Mouse (Mus musculus) kidney, postnatal 14 days (tissue): ENCODE results near the gene Smg6.

ENCODE experiments used
- DNase-seq: peaks from one replicate; pipeline ENCODE4 v3.0.0; 2022; ENCODE audit warnings: mixed read lengths

Gene Smg6

DNA sequence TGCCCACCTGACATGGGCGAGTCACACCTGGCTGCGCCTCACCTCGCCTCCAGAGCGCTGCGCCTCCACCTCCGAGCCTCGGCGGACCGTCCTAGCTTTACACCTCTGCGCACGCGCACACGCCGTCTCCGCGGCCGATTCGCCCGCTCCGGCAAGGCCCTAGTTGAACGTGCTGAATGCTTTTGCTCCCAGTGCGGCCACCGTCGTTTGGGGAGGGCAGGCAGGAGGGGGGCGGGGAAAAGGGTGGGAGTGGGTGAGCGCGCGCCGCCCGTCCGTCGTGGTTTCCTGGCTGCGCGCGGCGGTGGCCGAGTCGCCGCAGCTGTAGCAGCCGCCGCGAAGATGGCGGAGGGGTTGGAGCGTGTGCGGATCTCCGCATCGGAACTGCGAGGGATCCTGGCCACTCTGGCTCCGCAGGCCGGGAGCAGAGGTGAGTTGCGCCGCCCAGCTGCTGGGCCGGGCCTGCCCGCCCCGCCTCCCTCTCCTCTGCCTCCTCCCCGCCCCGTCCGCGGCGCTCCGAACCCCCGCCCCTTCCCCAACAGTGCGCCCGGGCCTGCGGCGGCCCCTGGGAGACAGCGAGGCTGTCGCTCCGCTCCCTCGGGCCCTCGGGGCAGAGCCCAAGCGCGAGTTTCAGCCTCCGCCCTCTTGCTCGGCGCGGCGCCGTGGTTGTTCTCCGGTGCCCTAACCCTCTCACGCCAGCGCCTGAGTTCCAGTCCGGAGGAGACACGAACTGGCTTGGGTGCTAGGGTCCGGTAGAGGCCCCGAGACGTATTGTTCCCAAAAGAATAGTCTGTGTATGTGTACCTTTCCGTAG, at the start of gene Smg6, which contains the start of gene Srr:
Gene Smg6, plus strand, starts transcription at position 247 of the 811 bp plus-strand sequence.
Gene Srr, minus strand, starts transcription at position 372 of the 811 bp plus-strand sequence.
- DNase-seq, result peak; percentile 96

DNA sequence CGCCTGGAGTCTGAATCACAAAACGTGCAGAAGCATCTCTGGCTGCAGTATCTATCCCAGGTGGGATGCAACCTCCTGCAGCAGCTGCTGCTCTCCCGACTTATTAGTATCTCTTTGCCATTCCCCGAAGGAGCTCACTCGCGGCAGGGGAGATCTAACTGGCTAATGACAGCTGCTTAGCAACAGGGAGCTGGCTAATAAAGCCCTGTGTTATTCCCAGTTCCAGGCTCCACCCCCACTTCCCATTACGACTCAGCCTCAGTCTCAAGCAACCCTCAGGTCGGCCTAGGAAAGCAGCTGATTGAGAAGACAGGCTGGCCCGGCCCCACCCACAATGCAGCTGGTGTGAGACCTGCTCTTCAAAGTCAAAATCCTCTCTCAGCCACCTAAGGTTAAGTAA, 48.8 kb upstream of the Smg6 start:
- peak; percentile 63 for DNase-seq

DNA sequence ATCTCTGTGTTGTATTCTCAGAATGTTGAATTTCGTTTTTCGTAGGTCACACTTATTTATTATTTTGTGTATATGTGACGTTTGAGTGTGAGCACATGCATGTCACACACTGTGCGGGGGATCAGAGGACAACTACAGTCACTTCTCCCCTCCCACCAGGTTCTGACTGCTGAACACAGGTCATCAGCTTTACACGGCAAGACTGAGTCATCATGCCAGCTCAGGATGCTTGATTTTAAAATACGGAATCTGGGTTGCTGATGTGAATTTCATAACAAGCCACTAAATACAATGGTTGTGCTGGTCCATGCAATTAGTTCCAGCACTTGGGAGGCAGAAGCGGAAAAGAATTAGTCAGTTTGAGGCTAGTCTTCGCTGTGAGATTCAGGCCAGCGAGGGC, 44.6 kb upstream of the Smg6 start:
- no peak for DNase-seq

DNA sequence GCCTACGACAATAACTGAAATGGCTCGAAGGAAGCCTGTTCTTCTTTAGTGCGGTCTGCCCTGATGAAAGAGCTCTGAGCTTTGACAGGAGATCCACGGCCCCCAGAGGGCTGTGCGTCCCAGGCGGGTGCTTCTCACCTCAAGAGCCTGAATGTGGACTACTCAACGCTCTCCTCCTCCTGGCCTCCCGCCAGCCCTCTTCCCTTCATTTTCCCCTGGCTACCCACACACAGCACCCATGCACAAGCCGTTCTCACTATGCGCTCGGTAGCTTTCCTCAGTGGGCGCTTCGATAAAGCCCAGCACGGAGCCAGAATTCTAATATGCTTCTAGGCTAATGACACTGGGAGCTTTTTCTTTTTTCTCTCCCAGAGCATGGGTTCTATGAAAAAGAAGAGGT, 43.6 kb upstream of the Smg6 start:
- no peak for DNase-seq

DNA sequence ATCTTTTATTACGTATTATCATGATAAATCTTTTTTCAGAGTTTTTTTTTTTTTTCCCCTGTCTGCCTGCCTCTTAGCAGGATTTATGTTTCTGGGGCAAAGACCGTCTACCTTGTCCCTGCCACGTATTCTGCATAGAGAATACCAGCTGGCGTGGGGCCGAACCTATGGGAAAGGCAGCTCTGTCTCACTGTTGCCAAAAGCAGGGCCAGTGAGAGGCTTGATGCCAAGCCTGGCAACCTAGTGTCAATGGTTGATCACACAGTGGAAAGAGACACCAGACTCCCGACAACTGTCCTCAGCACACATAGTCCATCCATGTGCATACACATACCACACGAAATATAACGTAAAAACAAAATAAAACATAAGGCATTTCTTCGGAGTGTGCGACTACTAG, 42.5 kb upstream of the Smg6 start:
- DNase-seq, result no peak

DNA sequence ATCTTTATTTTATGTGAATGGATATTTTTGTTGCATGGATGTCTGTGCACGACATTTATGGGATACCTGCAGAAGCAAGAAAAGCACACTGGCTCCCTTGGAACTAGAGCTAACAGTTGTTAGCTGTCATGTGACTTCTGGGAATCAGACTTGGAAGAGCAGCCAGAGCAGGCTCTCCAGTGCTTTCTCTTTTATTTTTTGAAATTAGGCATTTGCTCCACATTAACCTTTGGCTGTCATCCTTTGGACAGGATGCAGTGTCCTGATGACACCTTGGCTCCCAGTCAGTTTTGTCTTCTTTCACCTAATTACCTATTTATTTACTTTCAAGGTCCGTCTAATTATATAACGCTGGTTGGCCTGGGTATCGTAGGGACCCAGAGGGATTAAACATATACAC, 31.0 kb upstream of the Smg6 start:
- no peak for DNase-seq

DNA sequence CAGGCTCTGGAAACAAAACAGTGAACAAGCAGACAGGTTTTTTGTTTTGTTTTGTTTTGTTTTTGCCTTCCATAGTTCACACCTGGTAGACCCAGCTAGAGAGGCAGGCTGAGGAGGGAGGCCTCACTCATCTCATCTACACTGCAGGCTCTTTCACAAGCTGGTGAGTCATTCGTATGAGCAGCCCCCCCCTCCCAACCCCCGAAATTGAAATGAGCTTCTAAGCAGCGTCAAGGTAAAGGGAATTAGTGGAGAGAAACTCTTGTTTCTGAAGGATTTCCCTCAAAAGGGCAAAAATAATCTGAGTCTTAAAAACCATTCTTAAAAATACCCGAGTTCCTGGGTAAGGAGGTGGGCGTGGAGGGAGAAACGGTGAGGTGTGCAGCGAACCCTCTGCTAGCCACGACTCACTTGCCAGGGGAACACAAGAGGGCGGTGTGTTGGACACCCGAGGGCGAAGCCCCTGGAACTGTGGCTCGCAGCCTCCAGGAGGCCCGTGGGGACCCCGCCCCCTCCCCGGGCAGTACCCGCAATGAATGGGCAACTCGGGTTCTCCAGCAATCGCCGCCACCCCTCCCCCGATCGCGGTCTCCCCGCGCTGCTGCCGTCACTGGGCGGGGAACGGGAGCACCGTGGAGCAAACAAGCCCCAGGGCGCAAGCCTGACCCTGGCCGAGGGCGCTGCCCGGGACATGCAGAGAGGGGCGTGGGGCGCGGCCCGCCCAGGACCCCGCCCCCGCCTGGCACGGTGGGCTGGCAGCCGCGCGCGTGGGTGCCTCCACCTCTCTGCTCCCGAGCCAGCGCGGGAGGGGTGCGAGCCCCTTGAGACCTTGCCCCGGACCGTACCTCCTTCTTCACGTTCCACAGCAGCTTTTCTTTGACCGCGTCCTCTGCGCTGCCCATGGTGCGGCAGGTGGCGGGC, 29.4 kb upstream of the Smg6 start:
- peak; percentile 80 for DNase-seq

DNA sequence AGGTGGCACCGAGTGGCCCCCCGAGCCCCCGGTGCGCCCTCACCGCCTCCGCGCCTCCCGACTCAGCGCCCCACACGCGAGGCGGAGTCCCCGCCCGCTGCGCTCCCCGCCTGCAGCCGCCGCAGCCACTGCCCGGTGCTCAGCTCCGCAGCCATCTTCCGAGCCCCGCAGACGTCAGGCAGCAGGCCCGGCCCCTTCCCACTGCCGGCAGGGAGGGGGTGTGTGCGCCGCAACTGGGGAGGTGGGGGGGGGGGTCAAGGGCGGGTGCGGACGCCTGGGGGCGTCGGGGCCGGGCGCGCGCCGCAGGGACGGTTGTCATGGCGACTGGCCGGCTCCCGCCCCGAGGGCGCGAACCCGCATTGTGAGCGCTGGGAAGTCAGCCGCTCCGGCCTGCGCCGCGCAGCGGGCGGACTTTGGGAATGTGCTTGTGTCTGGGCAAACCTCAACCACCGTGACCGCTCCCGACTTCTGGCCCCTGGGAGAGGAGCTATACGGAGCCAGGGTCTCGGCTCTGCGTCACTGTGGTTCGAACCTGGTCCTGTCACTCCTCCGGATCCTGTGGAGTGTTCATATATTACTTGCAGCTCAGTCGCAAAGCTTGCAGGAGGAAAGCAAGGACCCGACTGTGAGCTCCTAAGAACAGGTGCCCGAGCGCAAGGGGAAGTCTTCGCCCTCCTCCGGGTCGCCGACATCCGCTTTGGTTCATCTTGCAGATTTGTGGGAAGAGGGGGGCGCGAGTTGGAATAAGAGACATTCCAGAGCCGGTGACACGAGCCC, 28.5 kb upstream of the Smg6 start, which contains the start of gene Sgsm2:
Gene Sgsm2, minus strand, starts transcription at position 160 of the 777 bp plus-strand sequence.
- DNase-seq, result peak; percentile 87

DNA sequence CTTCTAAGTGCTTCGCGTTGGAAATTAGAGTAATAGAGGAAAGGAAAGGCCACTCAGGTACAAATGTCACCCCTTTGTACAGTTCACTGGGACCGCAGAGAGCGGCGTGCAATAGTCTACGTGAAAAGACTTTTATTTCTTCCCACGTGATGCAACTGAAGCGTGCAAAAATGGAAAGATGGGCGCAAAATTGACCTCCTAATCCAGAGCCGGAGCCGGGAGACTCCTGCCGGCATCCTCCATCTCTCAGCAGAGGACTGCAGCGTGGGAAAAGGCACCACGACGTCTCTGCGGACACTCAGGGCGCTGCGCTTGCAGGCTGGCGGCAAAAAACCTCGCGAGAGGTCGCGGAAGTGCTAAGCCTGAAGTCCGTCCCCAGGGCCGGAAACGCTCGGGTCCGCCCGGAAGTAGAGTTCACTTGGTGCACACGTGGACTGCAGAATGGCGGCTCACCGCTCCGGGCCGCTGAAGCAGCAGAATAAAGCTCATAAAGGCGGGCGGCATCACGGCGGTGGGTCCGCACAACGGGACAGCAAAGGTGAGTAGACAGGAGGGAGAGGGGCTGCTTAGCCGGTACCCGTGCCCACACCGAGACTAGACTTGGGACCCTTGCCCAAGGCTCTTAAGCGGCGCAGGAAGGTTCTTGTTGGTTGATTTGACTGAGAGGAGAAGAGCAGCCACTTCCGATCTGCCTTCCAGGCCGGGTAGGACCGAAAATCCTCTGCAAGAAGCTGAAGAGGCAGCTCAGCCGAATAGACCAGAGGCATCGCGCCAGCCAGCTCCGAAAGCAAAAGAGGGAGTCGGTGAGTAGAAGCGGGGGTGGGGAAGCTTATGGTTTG, 27.7 kb upstream of the Smg6 start, which contains the start of gene Tsr1:
Gene Tsr1, plus strand, starts transcription at position 394 of the 839 bp plus-strand sequence.
- peak; percentile 95 for DNase-seq

DNA sequence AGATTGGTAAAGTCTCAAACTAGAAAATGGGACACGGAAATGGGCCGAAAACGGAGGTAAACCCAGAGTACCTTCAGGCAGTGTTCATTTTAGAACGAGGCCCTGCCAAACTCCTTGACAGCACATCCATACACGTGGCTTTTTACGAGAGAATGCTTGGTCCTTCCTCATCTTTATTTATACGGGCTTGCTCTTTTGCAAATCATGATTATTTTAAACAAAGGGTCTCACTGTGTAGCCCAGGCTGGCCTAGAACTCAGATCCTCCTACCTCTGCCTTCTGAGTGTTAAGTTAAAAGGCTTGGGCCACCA, 27.2 kb upstream of the Smg6 start:
- DNase-seq, result no peak

DNA sequence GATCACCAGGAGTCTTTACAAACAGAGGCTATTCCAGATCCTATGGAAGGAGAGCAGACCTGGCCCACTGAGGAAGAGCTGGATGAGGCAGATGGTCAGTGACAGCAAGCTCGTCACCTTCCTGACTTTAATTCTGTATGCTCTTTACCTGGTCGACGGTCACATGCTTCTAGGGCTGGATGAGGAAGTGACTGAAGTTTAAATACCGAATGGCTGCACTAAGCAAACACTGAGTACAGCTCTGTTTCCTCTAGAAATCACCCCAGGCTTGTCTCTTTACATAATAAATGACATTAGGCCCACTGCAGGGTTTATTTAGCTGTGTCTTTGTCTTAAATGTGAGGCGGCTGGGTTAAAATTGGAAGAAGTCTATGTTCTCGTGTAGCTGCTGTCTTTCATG, 24.1 kb upstream of the Smg6 start:
- DNase-seq, result no peak

DNA sequence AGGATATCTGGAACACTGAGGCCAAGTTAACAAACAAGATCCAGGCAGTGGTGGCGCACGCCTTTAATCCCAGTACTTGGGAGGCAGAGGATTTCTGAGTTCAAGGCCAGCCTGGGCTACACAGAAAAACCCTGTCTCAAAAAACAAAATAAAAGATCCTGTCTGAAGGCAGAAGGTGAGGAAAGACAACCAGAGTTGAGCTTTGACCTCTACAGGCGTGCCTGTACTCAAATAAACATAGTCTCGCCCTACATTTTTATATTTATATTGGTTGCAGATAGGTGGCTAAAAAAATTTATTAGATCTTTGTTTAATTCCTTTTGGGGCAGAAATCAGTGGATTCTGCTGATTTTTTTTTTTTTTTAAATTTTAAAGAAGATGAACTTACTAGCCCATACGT, 23.2 kb upstream of the Smg6 start:
- no peak for DNase-seq

DNA sequence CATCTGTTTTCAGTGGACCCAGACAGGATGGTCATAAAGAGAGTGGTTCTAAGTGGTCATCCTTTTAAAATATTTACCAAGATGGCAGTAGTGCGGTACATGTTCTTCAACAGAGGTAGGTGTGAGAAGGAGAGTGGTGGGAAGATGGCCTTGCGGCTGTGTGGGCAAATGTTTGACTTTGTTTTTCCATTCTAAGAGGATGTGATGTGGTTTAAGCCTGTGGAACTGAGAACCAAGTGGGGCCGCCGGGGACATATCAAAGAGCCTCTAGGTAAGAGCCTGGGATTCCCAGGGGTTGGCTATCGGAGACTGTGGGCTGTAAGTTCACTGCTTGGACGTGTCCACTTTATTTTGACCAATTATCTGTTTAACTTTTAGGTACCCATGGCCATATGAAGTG, 17.8 kb upstream of the Smg6 start:
- DNase-seq, result no peak

DNA sequence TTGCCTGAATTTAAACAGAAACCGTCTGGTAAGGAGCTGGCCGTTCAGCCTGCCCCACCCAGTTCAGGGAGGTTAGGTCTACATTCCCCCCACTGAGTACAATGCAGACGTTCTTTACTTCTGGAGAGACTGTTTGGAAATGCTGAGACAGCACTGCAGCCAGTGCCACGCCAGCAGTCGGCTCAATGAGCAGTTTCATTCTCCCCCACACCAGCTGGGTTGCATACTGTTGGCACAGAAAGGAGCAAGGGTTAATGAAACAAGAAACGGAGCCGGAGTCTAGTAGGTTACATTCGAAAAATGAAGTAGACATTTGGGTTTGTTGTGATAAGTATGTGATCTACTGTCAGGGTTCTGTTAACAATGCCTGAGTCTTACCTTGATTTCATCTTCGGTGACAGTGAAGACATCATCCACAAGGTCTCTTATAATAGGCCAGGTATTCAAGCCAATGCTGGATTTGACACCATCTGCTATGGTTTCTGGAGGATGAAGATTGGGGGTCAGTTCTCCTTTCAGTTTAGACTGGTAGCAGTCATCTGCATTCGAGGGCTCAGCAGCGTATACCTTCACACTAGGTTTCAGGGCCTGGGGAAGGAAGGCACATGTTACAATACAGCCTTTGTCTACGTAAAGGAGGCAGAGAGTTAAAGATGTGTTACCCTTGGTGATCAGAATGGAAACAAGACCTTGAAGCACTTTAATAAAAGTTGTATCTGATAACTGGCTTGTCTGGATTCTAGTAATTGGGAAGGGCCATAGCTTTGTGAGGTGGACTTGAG, 16.8 kb upstream of the Smg6 start:
- peak; percentile 38 for DNase-seq

DNA sequence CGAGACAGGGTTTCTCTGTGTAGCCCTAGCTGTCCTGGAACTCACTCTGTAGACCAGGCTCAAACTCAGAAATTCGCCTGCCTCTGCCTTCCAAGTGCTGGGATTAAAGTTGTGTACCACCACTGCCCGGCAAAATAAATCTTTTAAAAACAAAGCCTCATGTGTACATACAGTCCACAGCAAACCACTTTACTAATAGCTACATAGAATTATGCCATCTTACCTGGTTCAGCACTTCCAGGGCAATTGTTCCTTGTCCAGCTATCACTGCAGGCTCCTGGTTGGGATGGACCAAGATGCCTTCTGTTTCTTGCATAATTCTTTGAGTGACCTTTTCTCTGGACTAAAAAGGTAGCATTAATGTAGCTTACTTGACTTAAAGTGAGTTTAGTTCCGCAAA, 15.6 kb upstream of the Smg6 start:
- no peak for DNase-seq

DNA sequence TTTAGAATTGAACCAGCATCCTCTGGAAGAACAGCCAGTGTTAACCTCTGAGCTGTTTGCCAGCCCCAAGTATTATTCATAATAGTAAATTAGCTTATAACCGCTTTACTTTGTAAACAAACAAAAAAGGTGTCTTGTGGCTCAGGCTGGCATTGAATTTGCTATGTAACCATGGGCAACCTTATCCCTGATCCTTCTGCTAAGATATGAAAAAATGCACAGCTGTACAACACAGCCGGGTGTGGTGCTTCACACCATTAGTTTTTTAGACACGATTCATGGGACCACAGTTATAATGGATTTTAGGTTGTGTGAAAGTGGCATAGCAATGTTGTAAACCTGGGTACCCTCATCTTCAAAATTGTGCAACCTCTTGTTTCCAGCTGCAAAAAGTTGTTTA, 13.1 kb upstream of the Smg6 start:
- no peak for DNase-seq

DNA sequence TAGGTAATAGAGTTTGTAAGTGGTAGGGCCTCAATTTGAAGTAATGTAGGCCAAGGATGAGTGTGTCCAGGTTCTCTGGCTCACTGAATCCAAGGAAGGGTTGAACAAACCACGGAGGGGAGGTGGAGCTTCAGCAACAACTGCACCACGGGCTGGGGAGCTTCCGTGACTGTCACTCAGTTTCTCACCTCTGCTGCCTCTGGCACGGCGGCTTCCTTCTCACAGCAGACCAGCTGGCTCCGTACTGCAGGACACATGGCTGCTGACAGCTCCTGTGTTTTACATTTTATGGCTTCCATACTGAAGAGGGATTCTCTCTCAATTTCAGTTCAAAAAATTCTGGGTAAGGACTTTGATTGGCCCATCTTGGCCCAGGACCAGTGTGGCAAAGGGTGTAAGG, 6.4 kb upstream of the Smg6 start:
- DNase-seq, result no peak

DNA sequence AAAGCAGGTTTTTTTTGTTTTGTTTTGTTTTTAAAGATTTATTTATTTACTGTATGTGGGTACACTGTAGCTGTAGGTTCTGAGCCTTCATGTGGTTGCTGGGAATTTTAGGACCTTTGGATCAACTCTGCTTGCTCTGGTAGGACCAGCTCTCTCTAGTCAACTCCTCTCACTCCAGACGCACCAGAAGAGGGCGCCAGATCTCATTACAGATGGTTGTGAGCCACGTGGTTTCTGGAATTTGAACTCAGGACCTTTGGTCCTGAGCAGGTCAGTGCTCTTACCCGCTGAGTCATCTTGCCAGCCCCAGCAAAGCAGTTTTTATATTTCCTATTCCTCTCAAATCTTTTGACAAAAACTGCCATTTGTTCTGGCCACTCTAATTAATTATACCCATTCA, 1.5 kb upstream of the Smg6 start:
- DNase-seq, result peak; percentile 71

DNA sequence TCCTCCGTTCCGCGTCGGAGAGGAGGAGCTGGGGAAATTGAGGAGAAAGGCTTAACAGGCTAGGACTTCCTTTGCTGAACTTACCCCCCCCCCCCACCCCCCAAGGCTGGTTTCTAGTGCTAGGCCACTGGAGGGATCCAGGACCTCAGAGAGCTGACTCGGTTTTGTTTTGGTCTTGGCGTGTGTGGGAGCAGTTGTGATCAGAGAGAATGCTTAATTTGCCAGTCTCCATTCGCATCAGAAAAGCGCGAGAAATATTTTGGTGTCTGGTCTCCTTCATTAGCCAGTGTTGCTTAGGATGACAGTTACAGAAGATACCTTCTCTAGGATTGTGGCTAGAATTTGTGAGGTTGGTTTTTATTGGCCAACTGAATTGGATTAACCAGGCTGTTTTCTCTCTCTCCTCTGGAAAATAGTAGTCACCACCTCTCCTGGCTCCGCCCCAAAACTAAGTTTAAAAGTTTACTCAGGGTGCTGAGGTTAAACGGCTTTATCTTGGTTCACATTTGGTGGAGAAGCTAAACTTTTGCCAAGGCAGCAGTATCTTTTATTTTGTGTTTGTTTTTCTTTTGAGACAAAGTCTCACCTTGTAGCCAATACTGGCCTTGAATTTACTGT, 874 bp downstream of the Smg6 start:
- peak; percentile 79 for DNase-seq

DNA sequence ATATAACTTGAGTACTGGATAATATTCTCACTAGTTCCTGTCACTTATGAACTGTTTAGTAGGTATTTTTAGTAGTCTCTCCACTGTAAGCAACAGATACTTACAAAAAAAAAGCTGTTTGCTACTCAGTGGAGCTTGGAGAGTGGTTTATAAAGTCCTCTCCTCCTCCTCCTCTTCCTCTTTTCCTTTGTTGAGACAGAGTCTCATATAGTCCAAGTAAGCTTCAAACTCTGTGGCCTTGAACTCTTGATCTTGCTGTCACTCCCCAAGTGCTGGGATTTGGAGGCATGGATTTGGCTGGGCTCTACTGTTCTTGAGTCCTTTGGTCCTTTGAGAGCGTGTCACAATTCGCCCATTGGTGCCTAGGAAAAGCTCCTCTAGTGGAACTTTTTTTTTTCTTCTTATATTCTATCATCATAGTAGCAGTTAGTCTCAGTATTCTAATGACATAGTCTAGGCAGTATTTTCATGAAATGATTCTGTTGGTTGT, 1.7 kb downstream of the Smg6 start:
- no peak for DNase-seq

DNA sequence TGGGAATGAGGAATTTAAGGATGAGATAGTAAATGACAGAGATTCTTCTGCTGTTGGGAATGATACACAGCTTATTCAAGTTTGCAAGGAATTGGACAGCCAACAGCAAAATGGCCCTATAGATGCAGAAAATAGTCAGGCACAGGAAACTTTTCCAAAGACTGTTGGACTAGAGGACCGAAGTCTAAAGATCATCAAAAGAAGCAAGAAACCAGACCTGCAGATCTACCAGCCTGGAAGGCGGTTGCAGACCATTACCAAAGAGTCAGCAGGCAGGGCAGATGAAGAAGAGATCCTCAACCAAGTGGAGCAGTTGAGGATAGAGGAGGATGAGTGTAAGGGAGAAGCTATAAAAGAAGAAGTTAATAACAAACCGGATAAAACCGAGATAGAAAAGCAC, 3.5 kb downstream of the Smg6 start:
- DNase-seq, result no peak
